Mouse (Mus musculus) CH12.LX (cell line): ENCODE data around the gene Ap1m2. TPM values are rescaled to one million over a fixed set of nuclear protein-coding genes. Genes with fewer than 3 reads are reported as not detected.

Source experiments
- DNase-seq: peaks from one replicate; pipeline ENCODE4 v3.0.0-alpha.2; 2013; ENCODE audit errors: extremely low read depth
- H3K27ac ChIP-seq: 2 replicates; pipeline ENCODE4 v1.5.1; 2012; ENCODE audit warnings: low read depth, mild to moderate bottlenecking, control low read depth, moderate library complexity; ENCODE audit not compliant: insufficient read depth
- H3K27me3 ChIP-seq: replicated peaks from 2 replicates; pipeline ENCODE3; 2012; ENCODE audit warnings: inconsistent platforms
- H3K36me3 ChIP-seq, 2 experiments: replicated peaks in 1 of 2; 2 replicates each; pipeline versions ENCODE3 to v1.6.1; 2012; ENCODE audit warnings: inconsistent platforms in 1 of 2, low read length in 1 of 2, mild to moderate bottlenecking in 1 of 2, mixed read lengths in 1 of 2, moderate library complexity in 1 of 2; ENCODE audit not compliant: control insufficient read depth in 1 of 2, insufficient read depth in 1 of 2
- H3K4me1 ChIP-seq, 2 experiments: 2 replicates each; pipeline ENCODE4 v1.6.1; 2012; ENCODE audit warnings: inconsistent platforms in 1 of 2, moderate library complexity in 1 of 2; ENCODE audit not compliant: insufficient read depth in 2 of 2, control insufficient read depth in 1 of 2
- H3K4me2 ChIP-seq: 2 replicates; pipeline ENCODE4 v1.6.1; 2012; ENCODE audit warnings: low read depth, mild to moderate bottlenecking, control low read depth; ENCODE audit not compliant: poor library complexity, insufficient read depth, severe bottlenecking
- H3K4me3 ChIP-seq, 3 experiments: fragments of 150-350 bp in 1 of 3; sonication (generic) in 1 of 3; replicated peaks in 1 of 3; 2 replicates each; pipeline versions ENCODE3 to v1.5.1; 2011 to 2012; ENCODE audit warnings: low read depth in 2 of 3, low read length in 2 of 3, mild to moderate bottlenecking in 2 of 3, moderate library complexity in 2 of 3, control low read depth in 1 of 3, improper control_type of control experiment in 1 of 3, inconsistent platforms in 1 of 3, mixed read lengths in 1 of 3; ENCODE audit not compliant: poor library complexity in 1 of 3
- H3K79me2 ChIP-seq: replicated peaks from 2 replicates; pipeline ENCODE4 v1.6.1; 2012; ENCODE audit warnings: mild to moderate bottlenecking, moderate library complexity; ENCODE audit not compliant: control insufficient read depth, poor library complexity, insufficient read depth, severe bottlenecking; ENCODE audit errors: extremely low read depth
- H3K9ac ChIP-seq: 2 replicates; pipeline ENCODE4 v1.6.1; 2012; ENCODE audit warnings: low read depth, mild to moderate bottlenecking, control low read depth, moderate library complexity; ENCODE audit not compliant: insufficient read depth
- H3K9me3 ChIP-seq: replicated peaks from 2 replicates; pipeline ENCODE3; 2012; ENCODE audit warnings: low read length, inconsistent platforms, mixed read lengths
- CHD1 ChIP-seq: IDR thresholded peaks from 2 replicates; pipeline ENCODE4 v1.6.1; 2012; ENCODE audit warnings: low read depth, low read length, improper control_type of control experiment, inconsistent platforms
- CTCF ChIP-seq, 2 experiments: IDR thresholded peaks in 1 of 2; conservative IDR thresholded peaks in 1 of 2; 2 replicates each; pipeline ENCODE4 v1.5.1; 2011 to 2012; ENCODE audit warnings: low read depth in 2 of 2, low read length in 2 of 2, improper control_type of control experiment in 1 of 2, inconsistent platforms in 1 of 2, mild to moderate bottlenecking in 1 of 2, moderate library complexity in 1 of 2
- E2F4 ChIP-seq: IDR thresholded peaks from 2 replicates; pipeline ENCODE4 v1.6.1; 2011; ENCODE audit warnings: low read depth, low read length, improper control_type of control experiment; ENCODE audit not compliant: insufficient replicate concordance
- ELF1 ChIP-seq: IDR thresholded peaks from 2 replicates; pipeline ENCODE4 v1.6.1; 2014; ENCODE audit warnings: low read depth, mild to moderate bottlenecking, inconsistent platforms, low read length, improper control_type of control experiment
- HCFC1 ChIP-seq: IDR thresholded peaks from 2 replicates; pipeline ENCODE4 v1.6.1; 2012; ENCODE audit warnings: low read depth, mild to moderate bottlenecking, inconsistent platforms, low read length, improper control_type of control experiment
- IRF4 ChIP-seq: IDR thresholded peaks from 2 replicates; pipeline ENCODE4 v1.6.1; 2014; ENCODE audit warnings: low read depth, mild to moderate bottlenecking, inconsistent platforms, low read length, improper control_type of control experiment
- JUN ChIP-seq: IDR thresholded peaks from 2 replicates; pipeline ENCODE4 v1.6.1; 2011; ENCODE audit warnings: low read depth, mild to moderate bottlenecking, low read length, improper control_type of control experiment, moderate library complexity; ENCODE audit not compliant: insufficient read depth
- JUND ChIP-seq: conservative IDR thresholded peaks from 2 replicates; pipeline ENCODE4 v1.6.1; 2011; ENCODE audit warnings: low read depth, low read length, improper control_type of control experiment
- KAT2A ChIP-seq: IDR thresholded peaks from 2 replicates; pipeline ENCODE4 v1.6.1; 2012; ENCODE audit warnings: low read length, improper control_type of control experiment, inconsistent platforms; ENCODE audit not compliant: insufficient replicate concordance
- MAFK ChIP-seq: IDR thresholded peaks from 2 replicates; pipeline ENCODE4 v1.6.1; 2011; ENCODE audit warnings: low read length, improper control_type of control experiment; ENCODE audit not compliant: insufficient replicate concordance
- MAX ChIP-seq: IDR thresholded peaks from 2 replicates; pipeline ENCODE4 v1.6.1; 2011; ENCODE audit warnings: low read length, improper control_type of control experiment
- MAZ ChIP-seq: IDR thresholded peaks from 2 replicates; pipeline ENCODE4 v1.6.1; 2012; ENCODE audit warnings: low read depth, mild to moderate bottlenecking, inconsistent platforms, low read length, improper control_type of control experiment, moderate library complexity
- NRF1 ChIP-seq: IDR thresholded peaks from 2 replicates; pipeline ENCODE4 v1.6.1; 2014; ENCODE audit warnings: low read depth, mild to moderate bottlenecking, inconsistent platforms, low read length, improper control_type of control experiment, moderate library complexity
- POLR2A ChIP-seq: IDR thresholded peaks from 2 replicates; pipeline ENCODE4 v1.6.1; 2011; ENCODE audit warnings: low read depth, mild to moderate bottlenecking, improper control_type of control experiment, low read length
- RAD21 ChIP-seq: IDR thresholded peaks from 2 replicates; pipeline ENCODE4 v1.6.1; 2011; ENCODE audit warnings: low read depth, mild to moderate bottlenecking, low read length, improper control_type of control experiment, moderate library complexity
- TCF12 ChIP-seq: IDR thresholded peaks from 2 replicates; pipeline ENCODE4 v1.6.1; 2014; ENCODE audit warnings: low read depth, mild to moderate bottlenecking, inconsistent platforms, low read length, improper control_type of control experiment
- USF1 ChIP-seq: IDR thresholded peaks from 2 replicates; pipeline ENCODE4 v1.6.1; 2014; ENCODE audit warnings: low read depth, mild to moderate bottlenecking, inconsistent platforms, low read length, improper control_type of control experiment
- USF2 ChIP-seq: conservative IDR thresholded peaks from 2 replicates; pipeline ENCODE4 v1.6.1; 2011; ENCODE audit warnings: low read depth, low read length, improper control_type of control experiment
- dilution Hi-C: fragments of 300-500 bp; cut with MboI; formaldehyde crosslinking; loops from 2 replicates; pipeline ENCODE4 v1.14.3; 2020; ENCODE audit warnings: low sequenced_read_pairs; ENCODE audit not compliant: extremely low pct_unique_long_range_greater_than_20kb, extremely low pct_ligation_motif_present
- in situ Hi-C: fragments of 300-500 bp; cut with MboI; formaldehyde crosslinking; loops from 3 replicates; pipeline ENCODE4 v1.14.3; 2019; ENCODE audit warnings: low sequenced_read_pairs, low pct_ligation_motif_present, low pct_unique_long_range_greater_than_20kb, mixed read lengths
- polyA plus RNA-seq: library from polyadenylated mRNA; unstranded; fragments of >175 nt; gene quantifications from 2 replicates; pipeline ENCODE4 v1.2.1, GENCODE M21; 2012; ENCODE audit warnings: low read depth; ENCODE audit not compliant: insufficient read length
- total RNA-seq, 2 experiments: library from RNA; depleted of rRNA; stranded (reverse); fragments of 300-350 nt in 1 of 2; fragments of >200 nt in 1 of 2; gene quantifications; 2 replicates each; pipeline ENCODE4 v1.2.3; 2012 to 2014

The Ap1m2 gene
- total and polyA plus RNA-seq, 3 experiments, result 0.51 to 2.6 (median 0.51) TPM

- H3K4me1 ChIP-seq, result peaks cover 7 to 35% of the 10 kb centered on the region in 2 experiments
- H3K27me3 ChIP-seq, result peaks cover 1% of the 10 kb centered on the region
- peaks cover 18% of the 10 kb centered on the region for H3K79me2 ChIP-seq
- no peaks in the 10 kb centered on the region for H3K9me3 ChIP-seq
- peaks cover 54 to 71% of the 10 kb centered on the region in 2 experiments for H3K36me3 ChIP-seq
- in situ Hi-C loops, result no loop called here
- H3K4me3 ChIP-seq, result no peak overlapping the region
- H3K27ac ChIP-seq, result no peak overlapping the region
- no peak for DNase-seq
- no peak overlapping the region for H3K4me2 ChIP-seq
- TF ChIP-seq MAZ, result no peak
- no peak for TF ChIP-seq JUN
- no peak for TF ChIP-seq RAD21
- no peak overlapping the region for H3K9ac ChIP-seq
- dilution Hi-C loops, result no loop called here
These were observed 28.1 kb downstream of the Ap1m2 start for GRCm38 (mm10) chr9:21283994-21284393.

- dilution Hi-C loops, result no loop called here
- H3K9me3 ChIP-seq, result no peaks in the 10 kb centered on the region
- no peak overlapping the region for H3K9ac ChIP-seq
- no peak overlapping the region for H3K4me3 ChIP-seq
- H3K27ac ChIP-seq, result no peak overlapping the region
- H3K4me1 ChIP-seq, result peaks cover 4 to 31% of the 10 kb centered on the region in 2 experiments
- in situ Hi-C loops, result no loop called here
- H3K4me2 ChIP-seq, result no peak overlapping the region
- no peak for DNase-seq
- TF ChIP-seq CTCF (conservative IDR thresholded peaks at IDR 0.05 in 1 of 2, IDR thresholded peaks at IDR 0.05 in 1 of 2; ENCODE audit: low read depth in 2 of 2, low read length in 2 of 2) (peak in 1 of 2 experiments; percentile 19; a peak in 1 of 4 replicates), USF2 (no peak)
- peaks cover 18% of the 10 kb centered on the region for H3K79me2 ChIP-seq
- peaks cover 57 to 75% of the 10 kb centered on the region in 2 experiments for H3K36me3 ChIP-seq
- H3K27me3 ChIP-seq, result no peaks in the 10 kb centered on the region
These were observed 28.5 kb downstream of the Ap1m2 start for GRCm38 (mm10) chr9:21283591-21283990.

DNA sequence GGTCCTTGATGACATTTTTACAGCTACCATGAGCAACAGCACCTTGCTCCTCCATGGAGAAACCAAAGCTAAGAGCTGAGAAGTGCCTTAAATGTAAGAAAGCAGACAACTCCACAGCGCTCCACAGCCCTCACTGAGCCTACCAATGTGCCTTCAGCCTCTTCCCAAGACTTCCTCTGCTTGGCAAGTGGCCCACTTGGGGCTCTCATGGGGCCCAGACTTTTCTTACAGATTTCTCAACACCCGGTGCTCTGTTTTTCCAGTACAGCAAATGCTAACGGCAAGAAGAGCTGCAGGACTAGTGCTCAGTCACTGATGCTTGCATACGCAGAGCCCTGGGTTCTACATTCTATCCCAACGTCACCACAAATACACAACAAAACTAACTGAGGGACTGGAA, 34.4 kb downstream of the Ap1m2 start:
- Histone ChIP-seq H3K4me3 (no peak overlapping the region), H3K9me3 (no peaks in the 10 kb centered on the region), H3K9ac (no peak overlapping the region), H3K4me2 (no peak overlapping the region), H3K27me3 (no peaks in the 10 kb centered on the region), H3K79me2 (0 out of 2 replicates have a peak, but pooled peaks cover 3% of the 10 kb centered on the region), H3K4me1 (no peaks in the 10 kb centered on the region), H3K27ac (no peak overlapping the region), H3K36me3 (peaks cover 88 to 96% of the 10 kb centered on the region in 2 experiments)
- DNase-seq, result no peak
- dilution Hi-C loops, result no loop called here
- TF ChIP-seq KAT2A (no peak), JUND (no peak), HCFC1 (no peak), NRF1 (no peak), MAX (no peak), USF1 (no peak), ELF1 (no peak), POLR2A (no peak), MAZ (no peak), E2F4 (no peak), TCF12 (no peak), MAFK (no peak), CHD1 (no peak), IRF4 (no peak)
- in situ Hi-C loops, result loop anchor here (5.0 kb wide), 1 partner anchor 50 kb away; no protein-coding TSS in a partner anchor
